Mouse (Mus musculus): ENCODE data around the gene Sergef.

- TF ChIP-seq CTCF (IDR thresholded peaks at IDR 0.05; ENCODE audit: low read depth) (no peak), EP300 (IDR thresholded peaks at IDR 0.05; ENCODE audit: low read depth) (no peak)
Measured at GRCm38 (mm10) chr7:46486761-46487160, 152.8 kb downstream of the Sergef start.

All from liver, embryonic 14.5 days (tissue).